Comparison of ENCODE assay signal across 9 mouse cellular contexts in the genomic region with DNA sequence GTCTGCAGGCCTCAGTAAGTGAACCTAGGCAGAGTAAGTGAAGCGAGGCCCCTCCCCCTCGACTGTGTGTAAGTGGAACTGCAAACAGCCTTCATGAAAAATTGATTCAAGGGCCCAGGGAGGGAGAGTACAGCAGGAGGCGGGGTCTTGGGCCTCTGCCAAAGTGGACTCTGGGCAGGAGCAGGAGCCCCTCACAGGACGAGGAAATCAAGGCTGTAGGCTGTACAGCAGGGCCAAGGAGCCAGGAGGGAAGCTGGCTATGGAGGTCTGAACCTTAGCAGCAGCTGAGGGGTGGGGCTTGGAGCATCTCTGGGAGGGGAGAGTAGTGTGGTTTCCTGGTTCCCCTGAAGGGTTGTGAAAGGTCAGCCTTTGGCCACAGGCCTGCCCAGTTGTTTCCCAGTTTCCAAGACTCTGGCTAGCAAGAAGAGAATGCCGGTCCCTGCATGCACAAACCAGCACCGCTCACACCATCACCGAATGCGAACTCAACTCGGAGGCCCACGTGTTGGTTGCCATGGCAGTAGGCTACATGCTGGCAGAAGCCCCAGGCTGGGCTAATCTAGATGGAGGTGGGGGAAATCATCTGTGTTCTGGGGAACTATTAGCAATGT. TPM values are rescaled to one million over a fixed set of nuclear protein-coding genes. Genes with fewer than 3 reads are reported as not detected.
DNase-seq lines count a peak whose midpoint lies in the region; ATAC-seq lines count a peak whose summit lies in the region.
"Had no signal": no experiment of that assay in that cellular context is flagged by ENCODE, and none has a peak within 500 bp of the region (broad histone marks: within the 10 kb centered on the region; RNA-seq: fewer than 3 reads in every experiment).

No protein-coding gene starts in this region.

- ATAC-seq in hindbrain, embryonic 11.5 days (ENCODE audit: low FRiP score), result peak; percentile 78
- peak; percentile 86 for ATAC-seq in lung, embryonic 16.5 days (ENCODE audit: low read depth)
- peak; percentile 21; the same call in 1 of the 2 replicates for ATAC-seq in neutrophil, adult 5-6 weeks (ENCODE audit: extremely low read depth, insufficient number of reproducible peaks, low FRiP score, poor library complexity, severe bottlenecking)

- peaks cover 11% of the 10 kb centered on the region for H3K4me1 ChIP-seq in hindbrain, embryonic 11.5 days (replicated peaks; ENCODE audit: control insufficient read depth, insufficient read depth, low read length)
- peaks cover 51% of the 10 kb centered on the region for H3K4me1 ChIP-seq in lung, embryonic 16.5 days (replicated peaks; ENCODE audit: control insufficient read depth, insufficient read depth, low read length)

- H3K4me2 ChIP-seq in hindbrain, embryonic 11.5 days (replicated peaks; ENCODE audit: low read depth, low read length), result peak overlapping the region; percentile 15; the same call in 1 of the 2 replicates
- peak overlapping the region; percentile 12; the same call in 1 of the 2 replicates for H3K4me2 ChIP-seq in lung, embryonic 16.5 days (ENCODE audit: low read depth, low read length)

- H3K9me3 ChIP-seq in hindbrain, embryonic 11.5 days (ENCODE audit: control insufficient read depth, low read length), result no peaks in the 10 kb centered on the region
- no peaks in the 10 kb centered on the region for H3K9me3 ChIP-seq in lung, embryonic 16.5 days (ENCODE audit: control insufficient read depth, low read length)

- peak overlapping the region; percentile 86 for H3K27ac ChIP-seq in hindbrain, embryonic 11.5 days (ENCODE audit: low read depth, low read length)
- H3K27ac ChIP-seq in lung, embryonic 16.5 days (ENCODE audit: low read length), result peak overlapping the region; percentile 87

- peak; percentile 59 to 73 for DNase-seq in left cerebral cortex, adult 18-20 months (ENCODE audit: low spot score in 2 of 2)
- no peak for DNase-seq in left cerebral cortex, adult 11 months (ENCODE audit: low spot score)
- DNase-seq in frontal cortex, postnatal 10 days (ENCODE audit: low spot score in 2 of 2), result peak; percentile 75 to 80
- DNase-seq in hindbrain, embryonic 11.5 days (ENCODE audit: low spot score), result peak; percentile 73
- DNase-seq in layer of hippocampus, adult 9-11 months, result peak; percentile 92
- DNase-seq in thymus, adult 18-20 months, result no peak

- WGBS in hindbrain, embryonic 11.5 days, result 19% methylated on average over 10 of the region's 10 CpGs
- 4% methylated on average over 10 of the region's 10 CpGs for WGBS in lung, embryonic 16.5 days

- H3K9ac ChIP-seq in hindbrain, embryonic 11.5 days (ENCODE audit: low read depth, low read length), result no peak overlapping the region
- peak overlapping the region; percentile 40 for H3K9ac ChIP-seq in lung, embryonic 16.5 days (ENCODE audit: low read length)

- no peaks in the 10 kb centered on the region for H3K27me3 ChIP-seq in hindbrain, embryonic 11.5 days (ENCODE audit: control insufficient read depth, insufficient read depth, low read length)
- H3K27me3 ChIP-seq in lung, embryonic 16.5 days (ENCODE audit: control insufficient read depth, insufficient read depth, low read depth, low read length), result no peaks in the 10 kb centered on the region

- H3K4me3 ChIP-seq in hindbrain, embryonic 11.5 days (ENCODE audit: low read depth, low read length), result no peak overlapping the region
- no peak overlapping the region for H3K4me3 ChIP-seq in lung, embryonic 16.5 days (ENCODE audit: low read length)

- H3K36me3 ChIP-seq in hindbrain, embryonic 11.5 days (ENCODE audit: control insufficient read depth, insufficient read depth, low read length), result no peaks in the 10 kb centered on the region
- H3K36me3 ChIP-seq in lung, embryonic 16.5 days (ENCODE audit: control insufficient read depth, insufficient read depth, low read length), result no peaks in the 10 kb centered on the region

RNA-seq across cellular contexts. Expression of gene Fscn2, which starts 3.4 kb away (rescaled TPM):
- total RNA-seq in left cerebral cortex, adult 18-20 months (2021), result not detected
- 1.1 and 1.5 TPM in 2 replicates for polyA plus RNA-seq in hindbrain, embryonic 11.5 days (2014; fragmentation: Nextera tagmentation; extraction: Ambion mirVana)
- 0.64 and 0.83 TPM in 2 replicates for polyA plus RNA-seq in lung, embryonic 16.5 days (2015; fragmentation: Nextera tagmentation; extraction: Ambion mirVana)
- total RNA-seq in neutrophil, adult 5-6 weeks (2017), result 0.47 TPM in 1 of 2 replicates, not detected in the other
- total RNA-seq: CH12.LX had no signal

RNA-seq across cellular contexts. Expression of gene Actg1, which starts 9.6 kb away (rescaled TPM):
- total RNA-seq in left cerebral cortex, adult 18-20 months (2021), result 1,000 to 10,000 TPM; 1,195 to 1,258 TPM
- 3,592 and 3,665 TPM in 2 replicates for polyA plus RNA-seq in hindbrain, embryonic 11.5 days (2014; fragmentation: Nextera tagmentation; extraction: Ambion mirVana)
- 2,589 and 2,717 TPM in 2 replicates for polyA plus RNA-seq in lung, embryonic 16.5 days (2015; fragmentation: Nextera tagmentation; extraction: Ambion mirVana)
- 1,411 and 1,557 TPM in 2 replicates for total RNA-seq in neutrophil, adult 5-6 weeks (2017)

RNA-seq across cellular contexts. Expression of gene Faap100, which starts 20.7 kb away (rescaled TPM):
- total RNA-seq in left cerebral cortex, adult 18-20 months (2021), result 10 to 100 TPM; 11.6 to 15.6 TPM
- polyA plus RNA-seq in hindbrain, embryonic 11.5 days (2014; fragmentation: Nextera tagmentation; extraction: Ambion mirVana), result 27.8 and 33.6 TPM in 2 replicates
- 36.7 and 41.4 TPM in 2 replicates for polyA plus RNA-seq in lung, embryonic 16.5 days (2015; fragmentation: Nextera tagmentation; extraction: Ambion mirVana)
- total RNA-seq in neutrophil, adult 5-6 weeks (2017), result 13.3 and 15.6 TPM in 2 replicates

Comparison
In these comparisons a context has a peak if more than half of its experiments do, and no peak if none do; other contexts are left out.
1. DNase-seq: peak in left cerebral cortex, adult 18-20 months (2 of 2), frontal cortex, postnatal 10 days (2 of 2), hindbrain, embryonic 11.5 days (single experiment) and layer of hippocampus, adult 9-11 months (single experiment); none in left cerebral cortex, adult 11 months (single experiment) and thymus, adult 18-20 months (0 of 2).
2. ATAC-seq: peak in every context shown above with its lines; median percentile 86 in lung, embryonic 16.5 days; 78 in hindbrain, embryonic 11.5 days; 21 in neutrophil, adult 5-6 weeks.